Mouse (Mus musculus): ENCODE data around the gene Mcrip2. TPM values are rescaled to one million over a fixed set of nuclear protein-coding genes. Genes with fewer than 3 reads are reported as not detected.

Gene Mcrip2
- polyA plus RNA-seq, 2 experiments: 12.3 to 20.2 TPM

DNA sequence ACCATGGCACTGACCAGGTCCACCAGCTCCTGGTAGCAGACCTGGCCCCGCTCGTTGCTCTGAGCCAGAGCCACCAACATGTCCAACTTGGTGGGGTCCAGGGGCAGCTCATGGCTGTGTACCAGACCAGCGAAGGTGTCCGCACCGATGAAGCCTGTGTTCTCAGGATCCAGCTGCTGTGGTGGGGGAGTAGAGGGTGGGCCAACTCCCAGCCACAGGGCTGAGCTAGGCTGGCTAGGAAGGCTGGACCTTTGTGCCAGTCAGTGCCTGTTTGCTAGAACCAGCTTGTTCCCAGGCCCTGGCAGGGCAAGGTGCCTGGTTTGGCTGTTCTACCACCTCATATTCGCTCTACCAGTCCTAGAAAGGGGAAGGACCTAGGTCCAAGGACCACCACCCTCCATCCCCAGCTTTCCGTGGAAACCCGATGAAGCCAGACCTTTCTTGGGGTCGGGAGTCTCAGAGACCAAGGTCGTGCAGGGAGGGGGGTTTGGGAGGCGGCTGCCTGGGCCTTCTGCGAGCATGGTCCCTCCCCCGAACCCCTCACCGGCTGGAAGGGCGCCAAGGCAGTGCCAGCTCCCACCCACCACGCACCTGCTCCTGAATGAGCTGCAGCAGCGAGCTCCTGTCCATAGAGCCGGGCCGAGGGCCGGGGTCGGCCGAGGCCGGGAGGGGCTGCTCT, 32.0 kb downstream of the Mcrip2 start:
- Histone ChIP-seq H3K36me3 (ENCODE audit: control insufficient read depth, insufficient read depth, low read length) (peaks cover 49% of the 10 kb centered on the region), H3K9me3 (ENCODE audit: control insufficient read depth, low read length) (no peaks in the 10 kb centered on the region), H3K4me2 (replicated peaks; ENCODE audit: low read depth, low read length, severe bottlenecking) (peak overlapping the region; percentile 75), H3K4me3 (replicated peaks; ENCODE audit: low read length) (peak overlapping the region; percentile 34), H3K4me1 (ENCODE audit: control insufficient read depth, insufficient read depth, low read length) (peaks cover 40% of the 10 kb centered on the region), H3K27ac (replicated peaks; ENCODE audit: low read depth, low read length) (no peak overlapping the region), H3K9ac (ENCODE audit: low read depth, low read length, severe bottlenecking) (peak overlapping the region; percentile 53), H3K27me3 (ENCODE audit: control insufficient read depth, insufficient read depth, low read length) (no peaks in the 10 kb centered on the region)
- DNase-seq (ENCODE audit: low spot score) (no peak), ATAC-seq (ENCODE audit: low FRiP score, low read depth) (no peak)
- 37% methylated on average over 14 of the region's 23 CpGs for WGBS
- no peak for TF ChIP-seq POLR2A (IDR thresholded peaks at IDR 0.05; ENCODE audit: borderline replicate concordance, extremely low read depth, insufficient read depth, insufficient read length)

DNA sequence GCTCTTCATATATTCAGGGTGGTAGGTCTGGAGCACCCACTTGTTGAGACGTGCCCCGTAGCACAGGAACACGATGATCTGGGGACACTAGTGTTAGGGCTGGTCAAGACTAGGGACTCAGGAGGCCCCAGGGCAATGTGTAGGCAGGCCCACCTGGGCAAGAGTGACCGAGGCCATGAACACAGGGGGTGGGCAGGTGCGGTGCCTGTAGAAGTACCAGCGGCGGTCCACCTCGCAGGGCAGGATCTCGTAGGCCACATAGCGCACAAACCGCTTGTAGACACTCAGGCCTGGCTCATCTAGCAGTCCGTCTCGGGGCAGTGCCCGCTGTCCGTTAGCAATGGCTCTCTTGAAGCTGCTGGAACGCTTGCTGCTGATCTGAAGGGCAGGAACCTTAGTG, 32.7 kb downstream of the Mcrip2 start:
- no peak overlapping the region for H3K27ac ChIP-seq (replicated peaks; ENCODE audit: low read depth, low read length)
- no peak overlapping the region for H3K9ac ChIP-seq (ENCODE audit: low read depth, low read length, severe bottlenecking)
- WGBS: 88% methylated on average over 16 of the region's 16 CpGs
- no peak overlapping the region for H3K4me2 ChIP-seq (replicated peaks; ENCODE audit: low read depth, low read length, severe bottlenecking)
- H3K9me3 ChIP-seq (ENCODE audit: control insufficient read depth, low read length): no peaks in the 10 kb centered on the region
- no peak for ATAC-seq (ENCODE audit: low FRiP score, low read depth)
- H3K4me3 ChIP-seq (replicated peaks; ENCODE audit: low read length): no peak overlapping the region
- peaks cover 49% of the 10 kb centered on the region for H3K36me3 ChIP-seq (ENCODE audit: control insufficient read depth, insufficient read depth, low read length)
- no peak for TF ChIP-seq POLR2A (IDR thresholded peaks at IDR 0.05; ENCODE audit: borderline replicate concordance, extremely low read depth, insufficient read depth, insufficient read length)
- no peaks in the 10 kb centered on the region for H3K27me3 ChIP-seq (ENCODE audit: control insufficient read depth, insufficient read depth, low read length)
- no peak for DNase-seq (ENCODE audit: low spot score)
- peaks cover 47% of the 10 kb centered on the region for H3K4me1 ChIP-seq (ENCODE audit: control insufficient read depth, insufficient read depth, low read length)

DNA sequence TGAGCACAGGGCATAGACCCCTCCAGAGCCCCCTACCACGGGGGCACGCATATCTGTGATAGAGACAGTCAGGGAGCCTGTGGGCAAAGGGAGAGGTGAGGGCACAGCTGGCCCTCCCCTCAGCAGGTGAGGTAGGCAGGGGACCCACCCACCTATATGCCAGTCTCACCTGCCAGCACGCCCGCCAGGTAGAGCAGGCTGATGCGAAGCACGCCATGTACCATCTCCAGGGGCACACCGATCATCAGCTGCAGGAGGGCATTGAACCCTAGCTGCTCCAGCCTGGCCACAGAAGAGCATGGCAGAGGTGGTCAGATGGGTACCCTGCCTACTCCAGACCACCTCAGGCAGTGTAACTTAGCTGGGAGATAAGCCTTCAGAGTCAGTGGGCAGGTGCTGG, 33.3 kb downstream of the Mcrip2 start:
- ATAC-seq (ENCODE audit: low FRiP score, low read depth): no peak
- WGBS: 87% methylated on average over 7 of the region's 7 CpGs

DNA sequence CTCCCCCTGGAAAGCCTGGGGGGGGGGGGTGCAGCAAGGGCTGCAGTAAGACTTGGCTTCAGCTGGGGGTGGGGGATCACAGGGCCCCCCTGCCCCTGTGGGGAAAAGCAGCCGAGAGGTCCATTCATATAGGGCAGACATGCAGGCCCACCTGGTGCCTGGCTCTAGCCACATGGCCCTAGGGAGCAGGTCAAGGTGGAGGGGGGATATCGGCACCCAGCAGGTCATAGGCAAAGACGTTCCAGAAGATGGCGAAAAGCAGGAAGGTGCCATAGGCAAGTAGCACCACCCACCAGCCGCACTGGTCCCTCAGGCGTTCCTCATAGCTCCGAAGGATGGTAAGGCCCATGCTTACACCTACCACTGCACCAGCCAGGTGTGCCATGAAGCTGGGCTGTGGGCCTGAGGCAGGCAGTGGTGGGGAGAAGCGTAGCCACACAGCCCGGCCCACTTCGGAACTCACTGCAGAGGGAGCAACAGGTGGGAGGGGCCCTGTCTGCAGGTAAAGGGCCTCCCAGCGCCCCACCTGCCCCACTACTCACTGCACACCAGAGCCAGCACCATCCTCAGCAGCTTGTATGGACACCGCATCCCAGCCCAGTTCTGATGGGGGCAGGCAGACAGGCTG, 33.9 kb downstream of the Mcrip2 start:
- H3K27me3 ChIP-seq (ENCODE audit: control insufficient read depth, insufficient read depth, low read length): no peaks in the 10 kb centered on the region
- no peak for TF ChIP-seq POLR2A (IDR thresholded peaks at IDR 0.05; ENCODE audit: borderline replicate concordance, extremely low read depth, insufficient read depth, insufficient read length)
- DNase-seq (ENCODE audit: low spot score) (no peak), ATAC-seq (ENCODE audit: low FRiP score, low read depth) (no peak)
- peaks cover 51% of the 10 kb centered on the region for H3K4me1 ChIP-seq (ENCODE audit: control insufficient read depth, insufficient read depth, low read length)
- peak overlapping the region; percentile 77; the same call in 1 of the 2 replicates for H3K9ac ChIP-seq (ENCODE audit: low read depth, low read length, severe bottlenecking)
- peak overlapping the region; percentile 91 for H3K4me2 ChIP-seq (replicated peaks; ENCODE audit: low read depth, low read length, severe bottlenecking)
- H3K27ac ChIP-seq (replicated peaks; ENCODE audit: low read depth, low read length): no peak overlapping the region
- 83% methylated on average over 12 of the region's 12 CpGs for WGBS
- H3K9me3 ChIP-seq (ENCODE audit: control insufficient read depth, low read length): no peaks in the 10 kb centered on the region
- H3K4me3 ChIP-seq (replicated peaks; ENCODE audit: low read length): peak overlapping the region; percentile 85
- peaks cover 49% of the 10 kb centered on the region for H3K36me3 ChIP-seq (ENCODE audit: control insufficient read depth, insufficient read depth, low read length)

More for the DNA sequence above, 33.3 kb downstream of the Mcrip2 start:
- no peak for DNase-seq (ENCODE audit: low spot score)
- no peak overlapping the region for H3K27ac ChIP-seq (replicated peaks; ENCODE audit: low read depth, low read length)
- H3K9ac ChIP-seq (ENCODE audit: low read depth, low read length, severe bottlenecking): no peak overlapping the region
- no peak overlapping the region for H3K4me2 ChIP-seq (replicated peaks; ENCODE audit: low read depth, low read length, severe bottlenecking)
- peaks cover 47% of the 10 kb centered on the region for H3K4me1 ChIP-seq (ENCODE audit: control insufficient read depth, insufficient read depth, low read length)
- TF ChIP-seq POLR2A (IDR thresholded peaks at IDR 0.05; ENCODE audit: borderline replicate concordance, extremely low read depth, insufficient read depth, insufficient read length): no peak
- H3K27me3 ChIP-seq (ENCODE audit: control insufficient read depth, insufficient read depth, low read length): no peaks in the 10 kb centered on the region
- no peak overlapping the region for H3K4me3 ChIP-seq (replicated peaks; ENCODE audit: low read length)
- no peaks in the 10 kb centered on the region for H3K9me3 ChIP-seq (ENCODE audit: control insufficient read depth, low read length)
- H3K36me3 ChIP-seq (ENCODE audit: control insufficient read depth, insufficient read depth, low read length): peaks cover 49% of the 10 kb centered on the region

DNA sequence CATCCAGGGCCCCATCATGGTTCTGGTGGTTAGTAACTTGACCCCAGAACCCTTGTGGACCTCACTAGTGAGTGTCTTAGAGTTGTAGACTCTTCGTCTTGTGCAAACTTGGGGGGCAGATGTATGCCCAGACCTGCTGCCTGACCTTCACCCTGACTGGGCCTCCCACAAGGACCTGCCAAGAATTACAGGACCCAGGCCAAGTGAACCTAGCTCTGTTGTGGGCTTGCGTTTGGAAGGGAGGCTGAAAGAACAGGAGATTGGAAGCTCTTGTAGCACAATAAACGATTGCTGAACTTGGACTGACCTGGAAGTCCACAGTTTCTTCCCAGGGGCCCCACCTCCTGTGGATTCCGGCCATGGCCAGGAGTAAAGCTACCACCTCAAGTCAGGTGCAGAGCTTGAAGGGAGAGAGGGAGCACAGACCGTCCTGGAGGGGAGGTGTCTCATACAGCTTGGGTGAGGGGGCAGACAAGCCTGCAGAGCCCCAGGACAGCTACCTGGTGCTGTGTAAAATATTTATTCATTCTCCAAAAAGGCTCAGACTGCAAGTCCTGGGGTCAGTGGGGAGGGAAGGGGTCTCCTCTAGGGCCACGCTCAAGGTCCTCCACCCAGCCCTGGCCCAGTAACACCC, 34.5 kb downstream of the Mcrip2 start:
- Histone ChIP-seq H3K4me3 (replicated peaks; ENCODE audit: low read length) (peak overlapping the region; percentile 85), H3K9ac (ENCODE audit: low read depth, low read length, severe bottlenecking) (peak overlapping the region; percentile 77), H3K27ac (replicated peaks; ENCODE audit: low read depth, low read length) (peak overlapping the region; percentile 89; the same call in 1 of the 2 replicates), H3K36me3 (ENCODE audit: control insufficient read depth, insufficient read depth, low read length) (peaks cover 42% of the 10 kb centered on the region), H3K4me2 (replicated peaks; ENCODE audit: low read depth, low read length, severe bottlenecking) (peak overlapping the region; percentile 91), H3K27me3 (ENCODE audit: control insufficient read depth, insufficient read depth, low read length) (no peaks in the 10 kb centered on the region), H3K9me3 (ENCODE audit: control insufficient read depth, low read length) (no peaks in the 10 kb centered on the region), H3K4me1 (ENCODE audit: control insufficient read depth, insufficient read depth, low read length) (peaks cover 52% of the 10 kb centered on the region)
- 34% methylated on average over 6 of the region's 6 CpGs for WGBS
- DNase-seq (ENCODE audit: low spot score) (no peak), ATAC-seq (ENCODE audit: low FRiP score, low read depth) (no peak)
- no peak for TF ChIP-seq POLR2A (IDR thresholded peaks at IDR 0.05; ENCODE audit: borderline replicate concordance, extremely low read depth, insufficient read depth, insufficient read length)
